Mouse (Mus musculus) hindlimb bud, embryonic 11.5 days (tissue): ENCODE measurements around the gene Tmem150b.
A peak's percentile ranks its signal among the peaks of the same experiment; 100 is the strongest.

ENCODE experiments used
- DNase-seq: peaks from one replicate; pipeline ENCODE4 v3.0.0-alpha.2; 2012; ENCODE audit warnings: low read depth, low spot score; ENCODE audit errors: extremely low spot score

Gene Tmem150b

DNA sequence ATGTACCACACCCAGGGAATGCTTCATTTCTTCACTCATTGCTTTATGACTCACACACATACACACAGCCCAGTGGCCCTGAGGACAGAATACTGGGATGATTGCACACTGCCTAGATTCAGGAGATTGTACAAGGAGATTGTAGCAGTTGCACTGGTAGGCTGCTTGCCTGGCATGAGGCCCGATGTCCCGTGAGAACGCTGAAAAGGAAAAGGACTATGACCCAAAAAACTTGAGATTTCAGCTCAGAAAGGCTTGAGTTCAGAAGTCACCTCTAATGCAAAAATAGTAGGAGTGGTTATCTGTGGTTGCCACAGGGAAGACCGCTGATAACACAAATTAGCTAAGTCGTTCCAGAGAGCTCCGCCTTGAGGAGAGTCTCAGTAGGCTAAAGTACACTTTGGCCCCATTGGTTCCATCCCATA, 7.9 kb upstream of the Tmem150b start:
- no peak for DNase-seq

DNA sequence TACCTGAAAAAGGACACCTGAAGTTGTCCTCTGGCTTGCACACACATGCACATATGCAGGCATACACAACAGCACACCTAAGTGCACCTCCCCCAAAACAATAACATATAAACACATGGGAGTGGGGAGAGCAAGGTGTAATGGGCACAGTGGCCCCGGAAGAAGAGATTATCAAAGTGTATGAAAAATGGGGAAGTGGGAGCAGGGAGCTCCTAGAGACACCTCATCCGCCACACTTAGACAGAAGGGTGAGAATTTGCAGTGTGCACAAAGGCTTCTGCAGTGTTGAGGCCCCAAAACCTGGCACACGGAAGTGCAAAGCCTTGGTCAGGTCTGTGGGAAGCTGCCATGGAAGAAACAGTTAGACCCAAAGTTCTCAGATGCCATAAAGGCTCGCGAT, 6.0 kb upstream of the Tmem150b start:
- no peak for DNase-seq

DNA sequence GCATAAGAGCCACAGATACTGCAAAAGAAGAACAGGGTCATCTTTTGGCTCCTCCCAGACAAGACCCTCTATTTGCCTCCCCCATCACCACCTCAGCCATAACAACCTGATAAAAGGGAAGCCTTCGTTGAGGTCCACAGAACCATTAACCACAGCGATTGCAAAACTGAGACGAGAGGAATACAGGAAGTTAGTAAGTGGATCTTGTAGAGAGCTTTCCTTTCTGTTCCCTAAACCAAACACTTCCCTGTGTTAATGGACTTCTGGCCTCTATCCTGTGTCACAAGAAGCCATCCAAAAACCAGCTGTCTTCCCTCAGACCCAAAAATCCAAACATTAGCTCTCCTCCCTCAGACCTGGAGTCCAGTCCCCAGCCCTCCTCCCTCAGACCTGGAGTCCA, 690 bp downstream of the Tmem150b start:
- no peak for DNase-seq

DNA sequence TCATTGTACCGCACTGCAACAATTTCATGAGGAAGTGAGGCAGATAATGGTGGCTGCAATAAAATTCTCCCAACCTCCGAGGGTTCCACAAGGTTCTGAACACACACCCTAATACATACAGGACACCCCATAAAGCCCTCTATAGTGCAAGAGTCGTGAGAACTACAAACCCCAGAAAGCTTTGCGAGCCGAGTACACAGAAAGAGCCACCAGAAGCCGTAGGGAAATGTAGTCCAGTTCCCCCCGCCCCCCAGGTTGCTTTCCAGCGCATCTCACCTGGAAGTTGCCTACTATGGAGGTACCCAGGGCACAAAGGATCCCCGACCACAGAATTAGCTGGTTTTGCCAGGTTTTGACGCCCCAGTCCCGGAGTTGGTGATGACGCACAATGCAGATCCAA, 1.5 kb downstream of the Tmem150b start:
- no peak for DNase-seq

DNA sequence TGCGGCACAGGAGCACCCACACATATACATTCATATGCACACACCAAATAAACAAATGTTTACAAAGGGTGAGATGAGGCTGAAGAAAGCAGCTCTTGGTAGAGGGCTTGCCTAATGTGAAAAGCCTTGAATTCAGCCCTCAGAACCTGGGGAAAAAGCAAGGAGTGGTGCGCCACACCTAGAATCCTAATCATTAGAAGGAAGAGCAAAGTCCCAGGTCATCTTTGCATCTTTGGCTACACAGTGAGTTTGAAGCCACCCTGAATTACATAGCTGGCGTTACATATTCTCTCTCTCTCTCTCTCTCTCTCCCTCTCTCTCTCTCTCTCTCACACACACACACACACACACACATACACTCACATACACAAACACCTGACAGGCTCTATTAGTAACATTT, 5.8 kb downstream of the Tmem150b start:
- no peak for DNase-seq

DNA sequence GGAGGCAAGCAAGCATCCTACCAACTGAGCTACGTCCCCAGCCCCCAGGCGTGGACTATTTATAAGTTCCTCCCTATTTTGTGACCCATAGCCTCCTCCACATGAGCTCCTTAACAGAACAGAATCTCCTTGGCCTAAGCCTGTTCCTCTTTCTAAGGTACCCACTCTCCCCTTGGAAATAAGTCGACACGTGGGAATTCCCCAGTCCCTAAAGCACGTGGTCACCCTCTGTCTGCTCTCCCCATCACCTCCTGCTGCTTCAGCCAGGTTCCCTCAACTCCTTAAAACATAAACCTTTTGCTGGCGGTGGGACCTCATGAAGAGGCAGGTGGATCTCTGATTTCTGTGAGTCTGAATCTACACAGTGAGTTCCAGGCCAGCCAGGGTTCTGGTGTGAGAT, 8.1 kb downstream of the Tmem150b start:
- DNase-seq = no peak

DNA sequence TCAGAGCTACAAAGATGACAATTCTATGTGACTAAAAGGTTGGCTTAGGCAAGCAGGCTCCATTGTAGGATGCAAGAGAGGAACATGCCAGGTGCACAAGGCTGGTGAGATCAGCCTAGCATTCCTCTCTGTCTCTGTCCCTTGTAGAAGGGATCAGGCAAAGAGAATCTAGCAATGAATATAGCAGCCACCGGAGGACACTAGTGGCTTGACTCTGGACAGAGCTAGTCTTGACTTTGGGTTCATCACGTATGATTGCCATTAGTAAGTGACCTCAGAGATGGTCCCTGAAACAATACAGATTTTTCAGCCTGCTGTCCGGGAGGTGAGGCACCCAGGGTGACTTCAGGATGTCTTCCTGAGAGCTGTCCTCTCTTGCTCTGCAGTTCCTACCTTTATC, 12.5 kb downstream of the Tmem150b start:
- DNase-seq = no peak

DNA sequence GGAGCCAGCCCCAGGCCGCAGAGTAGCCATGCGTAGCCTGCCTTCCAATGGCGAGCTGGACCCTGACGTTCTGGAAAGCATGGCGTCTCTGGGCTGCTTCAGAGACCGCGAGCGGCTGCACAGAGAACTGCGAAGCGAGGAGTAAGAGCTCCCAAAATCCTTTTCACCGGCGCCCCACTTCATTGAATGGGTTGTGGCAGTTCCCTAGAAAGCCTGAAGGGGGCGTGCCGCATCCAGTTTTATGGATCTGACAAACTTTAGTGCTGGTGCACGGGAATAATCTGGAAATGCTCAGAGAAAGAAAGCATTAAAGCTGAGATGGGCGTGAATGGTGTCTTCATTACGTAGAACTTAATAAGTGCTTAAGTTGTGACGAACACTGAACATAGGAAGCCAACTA, 20.0 kb downstream of the Tmem150b start:
- DNase-seq = no peak

DNA sequence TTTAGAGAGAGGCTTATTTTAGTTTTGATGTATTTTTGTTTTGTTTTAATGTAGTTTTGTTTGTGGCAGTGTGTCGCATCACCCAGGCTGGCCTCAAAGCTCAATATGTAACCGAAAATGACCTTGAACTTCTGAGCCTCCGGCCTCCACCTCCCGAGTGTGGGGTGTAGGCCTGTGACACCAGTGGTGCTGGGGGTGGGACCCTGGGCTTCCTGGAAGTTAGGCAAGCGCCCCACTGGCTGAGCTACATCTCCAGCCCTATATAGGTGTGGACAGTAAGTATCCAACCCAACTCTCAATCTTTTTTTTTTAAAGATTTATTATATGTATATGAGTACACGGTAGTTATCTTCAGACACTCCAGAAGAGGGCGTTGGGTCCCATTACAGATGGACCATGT, 21.9 kb downstream of the Tmem150b start:
- DNase-seq = no peak

DNA sequence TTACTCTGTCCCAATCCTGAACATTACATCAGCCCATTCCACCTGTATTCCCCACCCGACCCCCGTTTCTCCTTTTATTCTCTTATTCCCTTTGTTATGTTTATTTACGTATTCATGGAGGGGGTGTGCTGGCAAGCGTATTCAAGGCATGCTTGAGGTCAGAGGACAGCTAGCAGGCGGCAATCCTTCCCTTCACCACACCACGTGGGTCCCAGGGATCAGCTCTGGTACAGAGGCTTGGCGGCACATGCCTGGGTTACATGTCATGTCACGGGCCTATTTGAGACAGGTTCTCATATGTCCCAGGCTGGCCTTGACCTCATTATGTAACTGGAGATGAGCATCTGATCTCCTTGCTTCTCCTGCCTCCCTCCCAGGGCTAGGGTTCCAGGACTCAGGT, 22.7 kb downstream of the Tmem150b start:
- DNase-seq = no peak

DNA sequence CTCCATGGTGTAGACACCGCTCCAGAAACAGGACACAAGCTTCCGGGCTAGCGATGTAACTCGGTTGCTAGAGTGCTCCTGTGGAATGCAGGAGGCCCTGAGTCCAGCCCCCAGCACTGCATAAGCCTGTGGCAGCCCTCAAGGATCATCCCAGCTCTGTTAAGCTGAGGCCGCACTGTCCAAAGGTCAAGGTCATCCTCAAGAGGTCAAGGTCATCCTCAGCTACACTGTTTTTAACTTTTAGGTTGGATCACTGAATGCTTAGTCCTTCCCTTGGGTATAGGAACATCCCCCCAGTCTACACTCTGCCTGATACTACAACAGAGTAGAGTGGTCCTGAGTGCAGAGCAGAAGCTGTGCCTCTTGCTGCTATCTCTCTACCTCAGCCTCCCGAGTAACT, 32.0 kb downstream of the Tmem150b start:
- DNase-seq = no peak

DNA sequence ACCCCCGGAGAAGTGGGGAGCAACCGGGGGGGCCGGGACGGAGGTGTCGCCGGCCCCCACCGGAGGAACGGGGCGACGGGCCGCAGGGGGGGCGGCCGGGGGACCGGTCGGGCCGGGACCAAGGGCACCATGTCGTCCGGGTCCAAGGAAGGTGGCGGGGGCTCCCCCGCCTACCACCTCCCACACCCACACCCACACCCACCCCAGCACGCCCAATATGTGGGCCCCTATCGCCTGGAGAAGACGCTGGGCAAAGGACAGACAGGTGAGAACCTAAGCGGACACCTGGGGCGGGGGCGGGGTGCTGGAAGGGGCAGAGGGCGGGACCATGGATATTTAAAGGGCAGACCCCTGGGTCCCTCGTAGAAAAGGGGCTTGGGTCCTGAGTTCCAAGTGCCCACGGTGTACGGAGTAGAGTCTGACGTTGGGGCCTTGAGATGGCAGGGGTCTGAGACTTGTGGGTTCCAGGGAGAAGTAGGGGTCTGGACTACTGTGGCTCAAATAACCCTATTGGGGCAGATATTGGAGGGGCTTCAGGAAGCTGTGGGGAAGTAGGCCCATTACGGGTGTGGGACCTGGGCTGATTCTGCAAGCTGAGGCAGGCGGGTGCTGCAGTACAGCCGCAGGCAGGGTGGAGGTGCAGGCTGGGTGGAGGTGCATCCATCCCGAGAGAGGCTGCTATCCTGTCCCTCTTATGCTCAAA, 33.9 kb downstream of the Tmem150b start:
- DNase-seq = no peak

DNA sequence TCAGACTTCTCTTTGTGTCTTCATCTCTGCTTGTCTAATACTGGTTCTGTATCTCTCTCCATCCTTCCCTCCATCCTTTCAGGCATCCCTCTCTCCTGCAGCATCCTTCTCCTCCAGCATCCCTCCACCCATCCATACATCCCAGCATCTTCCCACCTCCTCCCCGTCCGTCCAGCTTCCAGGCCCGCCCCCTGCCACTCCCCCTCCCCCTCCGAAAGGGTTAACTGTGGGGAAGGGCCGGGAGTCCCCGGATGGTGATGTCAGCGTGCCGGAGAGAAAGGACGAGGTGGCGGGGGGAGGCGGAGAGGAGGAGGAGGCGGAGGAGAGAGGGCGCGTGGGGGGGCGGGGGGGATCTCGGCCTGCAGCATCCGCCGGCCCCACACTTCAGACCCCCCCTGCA, 34.7 kb downstream of the Tmem150b start, which contains the start of gene Brsk1:
Gene Brsk1, plus strand, starts transcription at position 218 of the 400 bp plus-strand sequence.
- peak; percentile 39 for DNase-seq

DNA sequence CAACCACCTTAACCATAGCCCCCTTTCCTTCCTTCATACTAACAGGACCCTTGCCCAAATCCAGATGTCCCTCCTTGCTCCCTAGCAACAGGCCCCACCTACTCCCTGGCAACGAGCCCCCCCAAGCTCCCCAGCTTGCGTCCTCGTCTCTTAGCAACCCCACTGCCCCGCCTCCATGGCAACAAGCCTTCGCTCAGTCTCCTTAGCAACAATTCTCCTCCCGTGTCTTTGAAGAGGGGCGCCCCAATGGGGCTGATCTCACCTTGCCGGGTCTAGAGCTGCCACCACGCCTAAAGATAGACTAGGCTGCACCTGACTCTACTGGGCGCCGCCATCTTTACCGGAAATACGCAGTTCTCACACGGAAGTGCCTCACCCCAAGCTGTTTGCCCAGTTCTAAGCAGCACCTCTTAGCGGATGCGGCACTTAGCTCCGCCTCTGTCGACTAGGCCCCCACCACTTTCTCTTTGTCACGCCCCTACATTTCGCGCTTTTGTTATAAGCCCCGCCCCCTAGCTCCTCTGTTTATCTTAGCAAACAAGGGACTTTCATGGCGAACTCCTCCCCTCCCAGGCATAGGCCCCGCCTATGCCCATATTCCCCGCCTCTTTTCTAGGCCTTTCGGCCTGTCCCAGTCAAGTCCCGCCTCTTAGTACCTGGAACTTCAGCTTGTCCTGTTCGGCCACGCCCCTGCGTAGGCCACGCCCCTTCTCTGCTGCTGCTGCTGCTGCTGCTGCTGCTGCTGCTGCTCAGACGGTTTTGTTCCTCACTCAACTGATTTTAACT, 40.2 kb downstream of the Tmem150b start, which contains the start of gene Hspbp1:
Gene Hspbp1, minus strand, starts transcription at position 437 of the 786 bp plus-strand sequence.
- DNase-seq = peak; percentile 95

DNA sequence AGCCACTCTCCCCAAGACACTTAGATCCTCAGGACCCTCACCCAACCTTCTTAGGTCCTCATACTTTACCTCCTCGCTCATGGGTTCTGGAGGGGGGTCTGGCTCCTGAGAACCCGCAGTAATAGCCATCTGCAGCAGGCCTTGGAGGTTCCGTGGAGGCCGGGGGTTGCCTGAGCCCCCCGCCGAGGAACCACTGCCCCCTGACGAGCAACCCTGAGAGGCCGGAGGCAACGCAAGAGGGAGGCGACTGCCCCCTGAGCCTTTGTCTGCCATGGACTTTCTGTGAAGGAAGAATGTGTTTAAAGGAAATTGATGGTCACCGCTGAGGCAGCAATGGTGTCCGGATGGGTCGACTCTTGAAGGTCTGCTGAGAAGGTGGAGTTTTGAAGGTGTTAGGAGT, 40.8 kb downstream of the Tmem150b start:
- no peak for DNase-seq

DNA sequence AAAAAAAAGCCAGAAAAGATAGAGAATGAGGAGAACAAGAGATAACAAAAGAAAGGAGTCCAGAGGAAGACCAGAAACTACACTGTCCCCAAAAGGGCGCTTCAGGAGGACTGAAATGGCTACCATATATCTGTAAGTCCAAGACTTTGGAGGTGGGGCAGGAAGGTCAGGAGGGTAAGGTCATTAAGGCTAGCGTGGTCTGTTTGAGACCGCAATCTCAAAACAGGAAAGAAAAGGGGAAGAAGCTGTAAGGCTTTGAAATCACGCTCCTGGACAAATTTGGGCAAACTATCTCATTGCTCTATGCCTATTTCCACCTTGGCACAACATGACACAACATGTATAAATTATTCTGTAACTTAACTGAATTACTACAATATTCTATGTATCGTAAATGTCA, 41.7 kb downstream of the Tmem150b start:
- no peak for DNase-seq

DNA sequence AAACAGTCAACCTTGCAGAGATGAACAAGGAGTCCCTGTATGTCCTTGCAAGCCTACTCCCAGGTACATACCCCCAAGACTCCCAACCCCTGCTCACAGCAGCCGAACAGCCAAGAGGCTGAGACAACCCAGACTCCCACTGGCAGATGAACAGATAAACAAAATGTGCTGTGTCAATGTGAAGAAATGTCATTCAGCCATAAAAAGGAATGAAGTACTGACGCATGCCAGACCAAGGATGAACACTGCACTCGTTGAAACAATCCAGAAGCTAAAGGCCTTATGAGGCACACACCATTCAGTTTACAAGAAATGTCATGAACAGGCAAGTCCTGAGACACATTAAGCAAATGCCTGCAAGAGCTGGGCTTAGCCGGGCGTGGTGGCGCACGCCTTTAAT, 49.8 kb downstream of the Tmem150b start:
- no peak for DNase-seq

DNA sequence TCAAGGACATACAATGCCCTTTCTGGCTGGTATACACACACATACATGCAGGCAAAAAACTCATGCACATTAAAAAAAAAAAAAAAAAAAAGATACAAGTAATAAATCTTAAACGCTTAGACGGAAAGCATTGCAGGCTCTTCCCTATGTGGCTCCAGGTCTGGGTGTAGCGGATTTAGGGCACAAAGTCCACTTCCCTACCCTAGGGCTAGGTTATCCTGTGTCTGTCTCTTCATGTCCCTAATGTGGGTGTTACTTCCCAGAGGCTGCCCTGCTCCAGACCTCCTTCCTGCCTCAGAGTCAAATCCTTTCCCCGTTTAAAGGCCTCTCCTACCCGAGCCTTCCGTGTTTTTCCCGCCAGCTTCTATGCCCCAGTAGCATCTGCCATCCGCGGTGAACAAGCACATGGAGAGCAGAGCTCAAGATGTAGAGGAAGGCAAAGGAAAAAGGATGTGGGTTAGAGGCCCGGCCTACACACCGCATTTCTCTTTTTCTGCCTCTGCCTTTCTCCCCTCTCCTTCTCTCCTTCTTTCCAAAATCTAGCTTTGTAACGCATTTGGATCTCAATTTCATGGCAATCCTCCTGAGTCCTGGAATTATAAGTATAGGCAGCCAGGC, 50.8 kb downstream of the Tmem150b start:
- no peak for DNase-seq

DNA sequence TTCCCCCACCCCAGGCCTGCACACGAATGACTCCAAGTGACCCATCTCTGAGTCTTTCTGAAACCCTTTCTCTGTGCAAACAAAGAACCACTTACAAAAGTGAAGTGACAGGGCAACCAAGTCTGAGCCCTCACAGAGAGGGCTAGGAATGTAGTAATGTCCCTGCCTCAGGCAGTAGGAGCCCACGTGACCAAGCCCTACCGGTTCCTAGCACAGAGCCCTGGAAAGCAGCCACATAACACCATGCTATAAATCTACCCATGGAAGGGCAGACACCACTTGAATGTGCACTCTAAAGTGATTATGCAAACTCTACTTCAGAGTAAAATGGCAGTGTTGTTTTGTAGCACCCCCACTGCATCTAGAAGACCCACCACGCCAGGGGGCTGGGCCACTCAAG, 53.1 kb downstream of the Tmem150b start:
- DNase-seq = no peak

DNA sequence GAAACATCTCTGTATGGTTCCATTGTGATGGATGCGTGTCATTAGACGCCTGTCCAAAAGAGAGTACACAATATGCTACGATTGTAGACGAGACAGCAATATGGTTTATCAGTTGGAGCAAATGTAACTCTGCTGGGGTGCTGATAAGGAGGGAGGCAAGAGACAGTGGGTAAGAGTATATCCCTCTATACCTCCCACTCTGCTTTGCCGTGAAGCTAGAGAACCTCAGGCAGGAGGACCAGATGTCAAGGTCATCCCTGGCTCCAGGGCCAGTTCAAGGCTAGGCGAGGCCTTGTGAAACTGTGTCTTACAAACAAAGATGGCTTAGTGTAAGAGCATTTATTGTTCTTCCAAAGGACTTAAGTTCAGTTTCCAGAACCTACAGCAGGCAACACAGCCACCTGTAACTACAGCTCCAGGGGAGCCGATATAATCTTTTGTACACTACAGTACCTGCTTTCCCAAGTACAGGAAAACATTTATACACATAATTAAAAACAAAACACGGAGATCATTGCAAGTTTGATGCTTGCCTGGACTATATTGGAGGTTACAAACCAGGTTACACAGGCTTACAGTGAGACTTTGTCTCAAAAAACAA, 54.3 kb downstream of the Tmem150b start:
- no peak for DNase-seq

DNA sequence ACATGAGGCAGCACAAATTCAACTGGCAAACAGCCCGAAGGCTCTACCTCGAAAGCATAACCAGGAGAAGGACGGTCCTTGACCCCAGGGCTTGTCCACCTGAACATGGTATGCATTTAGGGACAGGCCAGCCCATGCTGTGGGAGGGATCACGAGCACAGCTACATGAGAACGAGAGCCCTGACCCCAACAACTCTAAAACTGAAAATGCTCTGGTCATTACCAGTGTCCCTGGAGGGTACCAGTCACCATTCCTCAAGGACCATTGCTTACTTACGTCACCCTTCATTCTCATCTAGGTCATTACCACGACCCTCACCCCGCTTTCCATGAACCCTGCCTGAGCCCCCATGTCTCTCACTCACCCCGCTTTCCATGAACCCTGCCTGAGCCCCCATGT, 55.9 kb downstream of the Tmem150b start:
- DNase-seq = no peak

DNA sequence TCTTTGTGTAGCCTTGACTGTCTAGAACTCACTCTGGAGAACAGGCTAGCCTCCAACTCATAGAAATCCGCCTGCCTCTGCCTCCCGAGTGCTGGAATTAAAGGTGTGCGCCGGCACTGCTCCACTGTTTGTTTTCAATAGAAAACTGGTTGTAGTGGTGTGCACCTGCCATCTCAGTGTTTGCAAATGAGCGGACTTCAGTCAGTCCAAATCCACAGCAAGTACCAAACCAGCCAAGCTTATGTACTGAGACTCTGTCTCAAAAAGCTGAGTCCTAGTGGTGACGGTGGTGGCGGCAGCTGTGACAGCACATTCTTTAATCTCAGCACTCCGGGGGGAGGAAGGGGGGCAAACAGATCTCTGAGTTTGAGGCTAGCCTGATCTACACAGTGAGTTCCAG, 56.5 kb downstream of the Tmem150b start:
- DNase-seq = no peak
